11 mouse cellular contexts compared by ENCODE assay signal in genomic region chr10:69335611-69336010, GRCm38 (mm10). TPM values are rescaled to one million over a fixed set of nuclear protein-coding genes. Genes with fewer than 3 reads are reported as not detected.
DNase-seq lines count a peak whose midpoint lies in the region; ATAC-seq and TF ChIP-seq lines count a peak whose summit lies in the region.
"Had no signal": no experiment of that assay in that cellular context is flagged by ENCODE, and none has a peak within 500 bp of the region (broad histone marks: within the 10 kb centered on the region; RNA-seq: fewer than 3 reads in every experiment).

No protein-coding gene starts in this region.

- DNase-seq in limb, embryonic 11.5 days (ENCODE audit: low spot score), result no peak
- DNase-seq in limb, embryonic 10.5 days (ENCODE audit: low spot score), result no peak
- no peak for DNase-seq in ES-E14 (ENCODE audit: low read depth, low spot score)
- no peak for DNase-seq in embryonic facial prominence, embryonic 14.5 days (ENCODE audit: low spot score)
- no peak for DNase-seq in cerebellum, postnatal 36 days
- no peak for DNase-seq in kidney, postnatal 4 days
- DNase-seq: heart, postnatal 10 days had no signal

- no peaks in the 10 kb centered on the region for H3K27me3 ChIP-seq in limb, embryonic 11.5 days (ENCODE audit: control insufficient read depth, insufficient read depth, low read length)
- no peaks in the 10 kb centered on the region for H3K27me3 ChIP-seq in limb, embryonic 10.5 days (ENCODE audit: low read depth, poor library complexity, severe bottlenecking)
- no peaks in the 10 kb centered on the region for H3K27me3 ChIP-seq in embryonic facial prominence, embryonic 14.5 days (replicated peaks; ENCODE audit: control insufficient read depth, insufficient read depth, low read length)
- H3K27me3 ChIP-seq in neural tube, embryonic 14.5 days (ENCODE audit: control insufficient read depth, insufficient read depth, low read length), result no peaks in the 10 kb centered on the region

- no peak overlapping the region for H3K27ac ChIP-seq in limb, embryonic 11.5 days (replicated peaks; ENCODE audit: low read depth, low read length)
- no peak overlapping the region for H3K27ac ChIP-seq in limb, embryonic 10.5 days
- H3K27ac ChIP-seq in ES-E14 (ENCODE audit: insufficient read depth, low read depth, low read length, poor library complexity, severe bottlenecking), result peak overlapping the region; percentile 10; the same call in 1 of the 2 replicates
- peak overlapping the region; percentile 35; the same call in 1 of the 2 replicates for H3K27ac ChIP-seq in embryonic facial prominence, embryonic 14.5 days (replicated peaks; ENCODE audit: low read depth, low read length)
- H3K27ac ChIP-seq in neural tube, embryonic 14.5 days (ENCODE audit: low read depth, low read length), result peak overlapping the region; percentile 24; the same call in 1 of the 2 replicates

- H3K36me3 ChIP-seq in limb, embryonic 11.5 days (ENCODE audit: control insufficient read depth, insufficient read depth, low read length), result peaks cover 39% of the 10 kb centered on the region
- H3K36me3 ChIP-seq in limb, embryonic 10.5 days, result peaks cover 78% of the 10 kb centered on the region
- H3K36me3 ChIP-seq in ES-E14 (ENCODE audit: control insufficient read depth, insufficient read depth, low read length, poor library complexity, severe bottlenecking), result peaks cover 51% of the 10 kb centered on the region
- peaks cover 59% of the 10 kb centered on the region for H3K36me3 ChIP-seq in embryonic facial prominence, embryonic 14.5 days (ENCODE audit: control insufficient read depth, insufficient read depth, low read length)
- H3K36me3 ChIP-seq in neural tube, embryonic 14.5 days (ENCODE audit: control insufficient read depth, insufficient read depth, low read length), result no peaks in the 10 kb centered on the region

- H3K4me3 ChIP-seq in limb, embryonic 11.5 days (ENCODE audit: low read depth, low read length), result no peak overlapping the region
- no peak overlapping the region for H3K4me3 ChIP-seq in limb, embryonic 10.5 days
- no peak overlapping the region for H3K4me3 ChIP-seq in ES-E14 (ENCODE audit: insufficient read depth in 1 of 2, low read depth in 1 of 2, low read length in 2 of 2, poor library complexity in 1 of 2, severe bottlenecking in 1 of 2)
- no peak overlapping the region for H3K4me3 ChIP-seq in embryonic facial prominence, embryonic 14.5 days (ENCODE audit: low read depth, low read length)
- no peak overlapping the region for H3K4me3 ChIP-seq in neural tube, embryonic 14.5 days (ENCODE audit: low read depth, low read length)

- 85% methylated on average over 4 of the region's 4 CpGs for WGBS in limb, embryonic 11.5 days
- 80% methylated on average over 4 of the region's 4 CpGs for WGBS in limb, embryonic 10.5 days
- WGBS in embryonic facial prominence, embryonic 14.5 days, result 73% methylated on average over 4 of the region's 4 CpGs
- 80% methylated on average over 4 of the region's 4 CpGs for WGBS in neural tube, embryonic 14.5 days

- no peak overlapping the region for H3K4me2 ChIP-seq in limb, embryonic 11.5 days (ENCODE audit: low read depth, severe bottlenecking)
- no peak overlapping the region for H3K4me2 ChIP-seq in embryonic facial prominence, embryonic 14.5 days (ENCODE audit: low read depth, low read length)
- no peak overlapping the region for H3K4me2 ChIP-seq in neural tube, embryonic 14.5 days (ENCODE audit: low read depth, low read length)

- no peaks in the 10 kb centered on the region for H3K9me3 ChIP-seq in limb, embryonic 11.5 days (ENCODE audit: control insufficient read depth, low read length)
- H3K9me3 ChIP-seq in limb, embryonic 10.5 days (replicated peaks), result no peaks in the 10 kb centered on the region
- no peaks in the 10 kb centered on the region for H3K9me3 ChIP-seq in ES-E14 (ENCODE audit: control insufficient read depth, insufficient read depth, low read depth, low read length)
- no peaks in the 10 kb centered on the region for H3K9me3 ChIP-seq in embryonic facial prominence, embryonic 14.5 days (ENCODE audit: control insufficient read depth, low read length)
- no peaks in the 10 kb centered on the region for H3K9me3 ChIP-seq in neural tube, embryonic 14.5 days (ENCODE audit: control insufficient read depth, low read length)
- H3K9me3 ChIP-seq: G1E had no signal

- in situ Hi-C loops in ES-E14 (cut with MboI; ENCODE audit: low sequenced_read_pairs in 2 of 2, unreplicated experiment in 2 of 2), result no loop called here

- H3K9ac ChIP-seq in limb, embryonic 11.5 days (ENCODE audit: low read length), result no peak overlapping the region
- no peak overlapping the region for H3K9ac ChIP-seq in ES-E14 (ENCODE audit: insufficient read depth, low read depth, low read length, poor library complexity, severe bottlenecking)
- no peak overlapping the region for H3K9ac ChIP-seq in embryonic facial prominence, embryonic 14.5 days (ENCODE audit: low read depth, low read length)
- H3K9ac ChIP-seq in neural tube, embryonic 14.5 days (replicated peaks; ENCODE audit: low read depth, low read length), result no peak overlapping the region

- H3K4me1 ChIP-seq in limb, embryonic 11.5 days (ENCODE audit: control insufficient read depth, insufficient read depth, low read length), result no peaks in the 10 kb centered on the region
- H3K4me1 ChIP-seq in limb, embryonic 10.5 days, result no peaks in the 10 kb centered on the region
- H3K4me1 ChIP-seq in ES-E14 (ENCODE audit: control insufficient read depth in 2 of 2, insufficient read depth in 2 of 2, low read length in 2 of 2, poor library complexity in 1 of 2), result peaks cover 0 to 13% of the 10 kb centered on the region in 2 experiments; a peak in 3 of 4 replicates
- H3K4me1 ChIP-seq in embryonic facial prominence, embryonic 14.5 days (ENCODE audit: control insufficient read depth, insufficient read depth, low read length), result no peaks in the 10 kb centered on the region
- H3K4me1 ChIP-seq in neural tube, embryonic 14.5 days (ENCODE audit: control insufficient read depth, insufficient read depth, low read length), result 0 out of 2 replicates have a peak, but pooled peaks cover 4% of the 10 kb centered on the region

- ATAC-seq in limb, embryonic 11.5 days (ENCODE audit: insufficient number of reproducible peaks, low FRiP score, low TSS enrichment, low read depth), result peak; percentile 44; the same call in 1 of the 2 replicates
- ATAC-seq in embryonic facial prominence, embryonic 14.5 days (ENCODE audit: low read depth), result no peak
- no peak for ATAC-seq in neural tube, embryonic 14.5 days (ENCODE audit: low read depth)
- ATAC-seq: midbrain, embryonic 16.5 days had no signal

TF ChIP-seq in ES-E14, 5 proteins besides CTCF, POLR2A, EP300 and RAD21:
- TF ChIP-seq ZNF384 (IDR thresholded peaks at IDR 0.05; ENCODE audit: low read depth, low read length), result no peak
- TF ChIP-seq ZC3H11A (IDR thresholded peaks at IDR 0.05; ENCODE audit: borderline replicate concordance, low read depth, low read length), result no peak
- peak; percentile 30; the same call in 1 of the 2 replicates for TF ChIP-seq MAFK (IDR thresholded peaks at IDR 0.05; ENCODE audit: insufficient read depth, low read depth, low read length)

RNA-seq across cellular contexts. Expression of gene Cdk1, which starts 17.1 kb away (rescaled TPM):
- polyA plus RNA-seq in limb, embryonic 11.5 days (2014; fragmentation: Nextera tagmentation; extraction: Ambion mirVana), result 528 and 536 TPM in 2 replicates
- polyA plus RNA-seq in limb, embryonic 10.5 days (2016; fragmentation: Nextera tagmentation; extraction: Ambion mirVana), result 546 and 560 TPM in 2 replicates
- total RNA-seq in ES-E14 (2012; rRNA removed), result 191 and 351 TPM in 2 replicates
- 397 and 436 TPM in 2 replicates for polyA plus RNA-seq in embryonic facial prominence, embryonic 14.5 days (2014; fragmentation: Nextera tagmentation; extraction: Ambion mirVana)
- polyA plus RNA-seq in neural tube, embryonic 14.5 days (2014; fragmentation: Nextera tagmentation; extraction: Ambion mirVana), result 30.0 and 47.0 TPM in 2 replicates
- total RNA-seq: left cerebral cortex, adult 18-20 months had no signal

Comparison
In these comparisons a context has a peak if more than half of its experiments do, and no peak if none do; other contexts are left out.
1. H3K27ac ChIP-seq: peak in ES-E14 (single experiment), embryonic facial prominence, embryonic 14.5 days (single experiment) and neural tube, embryonic 14.5 days (single experiment); none in limb, embryonic 11.5 days (single experiment) and limb, embryonic 10.5 days (single experiment).